In the genomic region with DNA sequence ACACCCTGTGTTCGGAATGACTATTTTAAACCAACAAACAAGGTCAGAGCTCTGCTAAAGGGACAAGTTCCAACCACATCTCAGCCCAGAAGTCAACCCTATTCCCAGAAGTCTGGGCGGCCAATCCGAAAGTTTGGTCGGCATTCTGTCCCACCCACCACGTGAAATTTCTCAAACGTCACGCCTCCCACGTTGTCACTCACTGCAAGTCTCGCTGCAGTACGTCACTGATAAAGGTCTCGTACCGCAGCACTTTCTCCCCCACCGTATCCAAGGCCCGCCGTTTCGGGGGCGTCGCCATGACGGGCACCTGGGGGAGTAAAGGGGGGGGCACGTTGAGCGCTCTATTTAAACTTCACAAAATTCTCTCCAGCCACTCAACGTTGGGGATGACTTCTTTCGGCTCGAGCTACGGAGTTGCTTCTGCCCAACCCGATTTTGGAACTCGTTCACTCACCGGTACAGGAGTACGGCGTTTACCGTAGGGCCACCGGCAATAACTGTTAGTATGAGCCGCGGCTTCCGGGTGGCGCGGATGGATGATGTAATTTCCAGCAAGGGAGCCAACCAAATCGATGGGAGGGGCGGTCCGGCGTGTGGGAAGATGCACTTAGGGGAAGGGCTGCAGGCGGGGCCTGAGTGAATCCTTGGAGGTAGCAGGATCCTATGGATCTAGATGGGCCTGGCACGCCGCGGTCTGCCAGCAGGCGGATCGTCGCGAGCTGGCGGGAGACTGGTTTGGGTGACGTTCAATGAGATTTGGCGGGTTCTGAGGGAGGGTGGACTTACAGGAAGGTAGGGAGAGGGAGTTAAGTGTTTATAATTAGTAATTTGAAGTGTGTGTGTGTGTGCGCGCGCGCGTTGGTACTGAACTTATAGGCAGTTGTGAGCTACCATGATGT, we compare ENCODE assay signal across 8 mouse cellular contexts. TPM values are rescaled to one million over a fixed set of nuclear protein-coding genes. Genes with fewer than 3 reads are reported as not detected.
DNase-seq lines count a peak whose midpoint lies in the region; ATAC-seq and TF ChIP-seq lines count a peak whose summit lies in the region.

A gene (minus strand): TSS at position 541 of the 902 bp plus-strand sequence.

- H3K4me1 ChIP-seq in forebrain, embryonic 15.5 days = peaks cover 6% of the 10 kb centered on the region; the same call in 1 of the 2 replicates
- H3K4me1 ChIP-seq in lung, embryonic 14.5 days (ENCODE audit: insufficient read depth) = no peaks in the 10 kb centered on the region
- no peaks in the 10 kb centered on the region for H3K4me1 ChIP-seq in olfactory bulb, adult 2 months (ENCODE audit: control insufficient read depth, insufficient read depth, low read length)
- H3K4me1 ChIP-seq in thymus, adult 2 months (replicated peaks; ENCODE audit: control insufficient read depth, insufficient read depth, low read length) = no peaks in the 10 kb centered on the region

- WGBS in forebrain, embryonic 15.5 days = 15% methylated on average over 57 of the region's 57 CpGs
- WGBS in lung, embryonic 14.5 days = 8% methylated on average over 57 of the region's 57 CpGs
- 16% methylated on average over 57 of the region's 57 CpGs for WGBS in olfactory bulb, adult 2 months
- WGBS in thymus, adult 2 months = under 1% methylated on average over 57 of the region's 57 CpGs

- H3K4me3 ChIP-seq in forebrain, embryonic 15.5 days = peak within 1 kb of the TSS; percentile 56
- peak within 1 kb of the TSS; percentile 69 for H3K4me3 ChIP-seq in layer of hippocampus, adult 2 months
- peak within 1 kb of the TSS; percentile 47 for H3K4me3 ChIP-seq in lung, embryonic 14.5 days (ENCODE audit: low read depth, low read length)
- peak within 1 kb of the TSS; percentile 75 for H3K4me3 ChIP-seq in olfactory bulb, adult 2 months (ENCODE audit: insufficient read depth, low read depth, low read length)
- peak within 1 kb of the TSS; percentile 100 for H3K4me3 ChIP-seq in thymus, adult 2 months (ENCODE audit: control insufficient read depth, insufficient read depth, low read length)

- DNase-seq in ES-CJ7 (ENCODE audit: low read depth, low spot score) = peak; percentile 94
- DNase-seq in cerebellum, adult 11 months = peak; percentile 84
- peak; percentile 76 for DNase-seq in heart, postnatal 25 days (ENCODE audit: low spot score)
- DNase-seq in layer of hippocampus, adult 2 months (ENCODE audit: low spot score in 2 of 2) = peak; percentile 87 to 91
- DNase-seq in lung, embryonic 14.5 days = peak; percentile 93
- peak; percentile 82 for DNase-seq in thymus, adult 2 months

- TF ChIP-seq CTCF in layer of hippocampus, adult 2 months (conservative IDR thresholded peaks at IDR 0.05) = peak; percentile 56
- TF ChIP-seq CTCF in lung, embryonic 14.5 days (IDR thresholded peaks at IDR 0.05; ENCODE audit: low read depth) = peak; percentile 54
- TF ChIP-seq CTCF in olfactory bulb, adult 2 months (IDR thresholded peaks at IDR 0.05; ENCODE audit: insufficient read depth, low read depth, low read length) = no peak
- no peak for TF ChIP-seq CTCF in thymus, adult 2 months (IDR thresholded peaks at IDR 0.05; ENCODE audit: borderline replicate concordance, control insufficient read depth, extremely low read depth, insufficient read depth, low read length, poor library complexity)

- H3K4me2 ChIP-seq in forebrain, embryonic 15.5 days (replicated peaks) = peak within 1 kb of the TSS; percentile 43
- peak within 1 kb of the TSS; percentile 57 for H3K4me2 ChIP-seq in lung, embryonic 14.5 days

- peak within 1 kb of the TSS; percentile 52 for H3K9ac ChIP-seq in forebrain, embryonic 15.5 days (replicated peaks)
- H3K9ac ChIP-seq in lung, embryonic 14.5 days = peak within 1 kb of the TSS; percentile 38; the same call in 1 of the 2 replicates

- intact Hi-C loops in heart, postnatal 25 days (cut with DNase I) = loop anchor here (5.0 kb wide), 1 partner anchor 101 kb away; a partner anchor contains a TSS

- TF ChIP-seq POLR2A in olfactory bulb, adult 2 months (IDR thresholded peaks at IDR 0.05; ENCODE audit: insufficient read depth, low read depth, low read length) = peak; percentile 44; the same call in 1 of the 2 replicates
- TF ChIP-seq POLR2A in thymus, adult 2 months (IDR thresholded peaks at IDR 0.05; ENCODE audit: control insufficient read depth, extremely low read depth, insufficient read depth, low read length, poor library complexity) = no peak

- H3K36me3 ChIP-seq in forebrain, embryonic 15.5 days = peaks cover 3% of the 10 kb centered on the region; the same call in 1 of the 2 replicates
- no peaks in the 10 kb centered on the region for H3K36me3 ChIP-seq in lung, embryonic 14.5 days (ENCODE audit: insufficient read depth)
- no peaks in the 10 kb centered on the region for H3K36me3 ChIP-seq in thymus, adult 2 months (ENCODE audit: control insufficient read depth, insufficient read depth, low read length)

- H3K9me3 ChIP-seq in forebrain, embryonic 15.5 days = no peaks in the 10 kb centered on the region
- H3K9me3 ChIP-seq in lung, embryonic 14.5 days (ENCODE audit: low read depth, low read length) = no peaks in the 10 kb centered on the region

- no peaks in the 10 kb centered on the region for H3K27me3 ChIP-seq in forebrain, embryonic 15.5 days
- no peaks in the 10 kb centered on the region for H3K27me3 ChIP-seq in lung, embryonic 14.5 days (ENCODE audit: insufficient read depth, low read length)
- no peaks in the 10 kb centered on the region for H3K27me3 ChIP-seq in thymus, adult 2 months (ENCODE audit: control insufficient read depth, insufficient read depth, low read length)

- H3K27ac ChIP-seq in forebrain, embryonic 15.5 days (replicated peaks) = peak within 1 kb of the TSS; percentile 84
- H3K27ac ChIP-seq in layer of hippocampus, adult 2 months = peak within 1 kb of the TSS; percentile 85
- peak within 1 kb of the TSS; percentile 80 for H3K27ac ChIP-seq in lung, embryonic 14.5 days (ENCODE audit: low read depth)
- H3K27ac ChIP-seq in olfactory bulb, adult 2 months (ENCODE audit: insufficient read depth, low read depth, low read length) = no peak within 1 kb of the TSS
- peak within 1 kb of the TSS; percentile 88 for H3K27ac ChIP-seq in thymus, adult 2 months (ENCODE audit: control insufficient read depth, insufficient read depth, low read length)

- ATAC-seq in forebrain, embryonic 15.5 days (replicated peaks) = peak; percentile 98
- ATAC-seq in lung, embryonic 14.5 days (ENCODE audit: insufficient read depth) = peak; percentile 99

RNA-seq across cellular contexts. Expression of the gene that starts here (rescaled TPM):
- polyA plus RNA-seq in forebrain, embryonic 15.5 days (2015; fragmentation: Nextera tagmentation; extraction: Ambion mirVana) = 43.3 and 44.8 TPM in 2 replicates
- total RNA-seq in heart, postnatal 25 days (2021) = 10 to 100 TPM; 31.4 to 36.9 TPM
- total RNA-seq in layer of hippocampus, adult 2 months (2021) = 10 to 100 TPM; 13.8 to 17.4 TPM
- polyA plus RNA-seq in lung, embryonic 14.5 days (2014; fragmentation: Nextera tagmentation; extraction: Ambion mirVana) = 53.2 and 55.9 TPM in 2 replicates
- not detected in 2 replicates for polyA plus RNA-seq in olfactory bulb, adult 2 months (2012; ENCODE audit: insufficient read depth, insufficient read length, low replicate concordance, missing spikeins)
- polyA plus RNA-seq in thymus, adult 2 months (2012; rRNA removed) = 18.7 and 23.4 TPM in 2 replicates

Comparison
In these comparisons a context has a peak if more than half of its experiments do, and no peak if none do; other contexts are left out.
1. RNA of the gene that starts here (polyA plus RNA-seq): 53.2 to 55.9 TPM in lung, embryonic 14.5 days, 43.3 to 44.8 TPM in forebrain, embryonic 15.5 days and 18.7 to 23.4 TPM in thymus, adult 2 months; not detected in olfactory bulb, adult 2 months; every median in the first group is over 10 times any median in the second.
2. H3K4me3 ChIP-seq: peak in every context shown above with its lines; median percentile 100 in thymus, adult 2 months; 75 in olfactory bulb, adult 2 months; 69 in layer of hippocampus, adult 2 months; 56 in forebrain, embryonic 15.5 days; 47 in lung, embryonic 14.5 days.
3. CTCF ChIP-seq: peak in layer of hippocampus, adult 2 months (single experiment) and lung, embryonic 14.5 days (single experiment); none in olfactory bulb, adult 2 months (single experiment) and thymus, adult 2 months (single experiment).
4. Peak in every context shown above with its lines, with median percentiles within 50 percentile points of each other: DNase-seq.